Mouse (Mus musculus) spleen, postnatal 10 days (tissue): ENCODE results near the gene Brwd1.
"Not testable (repeated sequence)": the region's sequence is repeated elsewhere in the genome, so short reads cannot be mapped to it uniquely, and the experiment has no call there.

Experiments used
- DNase-seq, 2 experiments: peaks; one replicate each; pipeline ENCODE4 v3.0.0; 2021 to 2022; ENCODE audit warnings: low spot score in 2 of 2

The Brwd1 gene

GRCm38 (mm10) chr16:95984911-95985310 lies 97.4 kb downstream of the Brwd1 start:
- no peak for DNase-seq

- DNase-seq: peak in 1 of 2 experiments; percentile 47
Measured at GRCm38 (mm10) chr16:95983601-95984000, 98.7 kb downstream of the Brwd1 start.

- DNase-seq: no peak
Measured at GRCm38 (mm10) chr16:95970841-95971240, 111.5 kb downstream of the Brwd1 start.

DNA sequence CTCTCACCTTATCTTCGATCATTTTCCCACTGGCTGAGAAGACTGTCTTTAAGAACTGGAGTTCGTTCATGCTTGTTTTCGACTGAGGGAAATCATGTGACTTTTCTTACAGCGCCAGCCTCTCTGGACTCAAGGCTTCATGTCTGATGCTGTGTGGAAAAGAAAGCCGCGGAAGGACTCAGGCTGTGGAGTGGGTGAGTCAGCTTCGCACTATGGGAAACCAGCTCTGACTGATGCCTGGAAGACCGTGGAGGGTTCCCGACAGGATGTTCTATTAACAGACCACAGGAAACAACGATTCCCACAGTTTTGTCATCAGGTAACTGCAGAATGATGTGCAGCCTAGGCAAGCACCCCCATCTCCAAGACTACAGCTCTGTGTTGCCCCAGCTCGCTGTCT lies 114.9 kb downstream of the Brwd1 start:
- no peak for DNase-seq

GRCm38 (mm10) chr16:95964427-95965023 lies 117.8 kb downstream of the Brwd1 start:
- DNase-seq: peak in 1 of 2 experiments; percentile 41

DNA sequence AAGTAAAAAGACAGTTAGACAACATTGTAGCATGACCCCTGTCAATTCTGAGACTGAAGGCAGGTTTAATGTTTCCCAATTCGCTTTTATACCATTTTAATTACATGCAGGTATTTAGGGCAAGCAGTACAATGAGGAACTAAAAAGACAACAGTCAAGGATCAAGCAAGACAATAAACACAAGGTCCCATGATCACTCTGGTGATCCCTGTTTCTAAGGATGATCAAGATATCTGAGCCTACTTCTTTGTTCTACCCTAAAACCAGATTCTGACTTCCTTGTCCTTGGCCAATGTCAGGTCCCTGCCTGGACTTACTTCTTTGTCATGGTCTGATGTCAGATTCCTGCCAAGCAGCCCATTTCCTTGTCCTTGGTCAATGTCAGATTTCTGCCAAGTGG lies 120.8 kb downstream of the Brwd1 start:
- DNase-seq: not testable (repeated sequence)

GRCm38 (mm10) chr16:95960689-95961088 lies 121.6 kb downstream of the Brwd1 start:
- not testable (repeated sequence) for DNase-seq

- no peak for DNase-seq
Measured at GRCm38 (mm10) chr16:95958080-95958479, 124.2 kb downstream of the Brwd1 start.

DNA sequence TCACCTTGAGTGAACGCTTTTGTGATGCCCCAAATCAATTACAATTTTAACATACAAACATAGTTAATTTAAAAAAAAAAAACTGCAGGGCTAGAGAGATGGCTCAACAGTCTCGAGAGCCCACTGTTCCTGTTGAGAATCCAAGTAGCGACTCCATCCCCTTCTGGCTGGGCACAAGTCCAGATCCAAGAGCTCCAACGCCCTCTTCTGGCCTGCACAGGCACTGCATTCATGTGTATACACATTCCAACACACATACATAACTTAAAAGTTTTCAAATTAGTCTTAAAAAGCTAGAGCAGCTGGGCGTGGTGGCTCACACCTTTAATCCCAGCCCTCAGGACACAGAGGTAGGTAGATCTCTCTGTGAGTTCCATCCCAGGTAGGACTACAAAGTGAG lies 125.7 kb downstream of the Brwd1 start:
- no peak for DNase-seq

DNA sequence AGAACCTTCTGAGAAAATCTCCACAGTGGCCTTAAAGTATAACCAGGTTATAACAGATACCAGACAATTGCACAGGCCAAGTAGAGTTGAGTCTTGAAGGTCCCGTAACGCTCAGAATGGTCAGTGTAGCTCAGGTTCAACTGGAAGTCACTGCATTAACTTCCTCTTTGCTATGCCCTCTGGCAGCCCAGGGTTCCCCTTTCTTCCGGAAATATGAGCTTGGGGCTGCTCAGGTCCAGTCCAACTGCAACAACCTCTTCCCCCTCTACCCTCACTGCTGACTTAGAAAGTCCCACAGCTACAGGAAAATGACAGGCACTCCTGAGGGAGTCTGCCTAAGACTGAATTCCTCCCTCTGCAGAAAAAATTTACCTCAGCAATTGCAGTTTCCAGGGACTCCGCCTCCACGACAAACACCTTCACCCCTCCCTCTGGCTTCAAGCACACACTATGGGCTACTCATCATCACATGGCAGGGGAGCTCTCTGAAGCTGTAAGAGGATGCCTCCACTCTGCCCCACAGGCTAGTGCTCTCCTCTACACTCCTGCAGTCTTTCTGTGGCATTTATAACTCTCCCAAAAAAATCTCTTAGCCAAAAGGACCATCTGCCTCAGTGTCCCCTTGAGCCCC lies 126.5 kb downstream of the Brwd1 start:
- no peak for DNase-seq

GRCm38 (mm10) chr16:95954341-95954740 lies 128.0 kb downstream of the Brwd1 start:
- DNase-seq: no peak

DNA sequence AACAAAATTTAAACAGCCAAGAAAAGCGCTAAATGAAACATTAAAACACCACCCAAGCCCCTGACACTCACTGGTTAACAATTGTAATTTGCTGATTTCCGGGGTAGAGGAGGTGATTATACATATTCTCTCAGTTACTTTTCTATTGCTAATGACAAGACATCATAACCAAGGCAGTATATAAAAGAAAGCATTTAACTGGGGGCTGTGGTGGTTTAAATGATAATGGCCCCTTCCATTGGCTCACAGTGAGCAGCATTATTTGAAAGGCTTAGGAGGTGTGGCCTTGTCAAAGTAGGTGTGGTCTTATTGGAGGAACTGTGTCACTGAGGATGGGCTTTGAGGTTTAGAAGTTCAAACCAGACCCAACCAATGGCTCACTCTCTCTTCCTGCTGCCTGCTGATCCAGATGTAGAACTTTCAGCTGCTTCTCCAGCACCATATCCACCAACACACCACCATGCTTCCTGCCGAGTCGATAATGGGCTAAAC lies 129.1 kb downstream of the Brwd1 start:
- DNase-seq: no peak

DNA sequence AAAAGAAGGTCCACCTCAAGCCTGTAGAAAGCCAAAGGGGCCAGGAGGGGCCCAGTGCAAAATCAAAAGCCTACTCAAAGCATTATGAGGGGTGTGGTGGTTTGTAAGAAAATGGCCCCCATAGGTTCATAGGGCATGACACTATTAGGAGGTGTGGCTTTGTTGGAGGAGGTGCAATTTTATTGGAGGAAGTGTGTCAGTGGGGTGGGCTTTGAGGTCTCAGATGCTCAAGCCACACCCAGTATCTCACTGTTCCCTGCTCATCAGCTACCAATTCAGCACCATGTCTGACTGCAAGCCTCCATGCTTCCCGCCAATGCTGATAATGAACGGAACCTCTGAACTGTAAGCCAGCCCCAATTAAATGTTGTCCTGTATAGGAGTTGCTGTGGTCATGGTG lies 130.9 kb downstream of the Brwd1 start:
- no peak for DNase-seq

GRCm38 (mm10) chr16:95945389-95946311 lies 136.7 kb downstream of the Brwd1 start:
- peak; percentile 22 to 55 for DNase-seq

DNA sequence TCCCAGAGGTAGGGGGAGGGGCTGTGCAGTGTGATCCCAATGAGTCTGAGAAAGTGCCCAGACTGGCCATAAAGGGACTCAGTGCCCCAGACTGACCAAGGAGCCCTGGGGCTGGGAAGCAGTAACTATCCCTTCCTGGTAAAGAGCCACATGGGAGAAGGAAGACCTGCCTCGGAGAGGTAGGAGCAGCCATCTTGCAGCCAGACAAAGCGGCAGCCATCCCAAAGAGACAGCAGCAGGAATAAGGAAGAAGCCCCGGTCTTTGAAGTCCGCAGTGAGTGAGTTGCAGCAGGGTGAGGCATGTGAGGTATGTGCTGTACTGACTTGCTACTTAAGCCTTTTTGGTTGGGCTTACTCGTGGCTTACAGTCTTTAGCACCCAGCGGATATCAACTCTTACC lies 139.1 kb downstream of the Brwd1 start:
- DNase-seq: no peak
